Mouse (Mus musculus) kidney, postnatal 0 days (tissue): ENCODE measurements around the gene Nosip. TPM values are rescaled to one million over a fixed set of nuclear protein-coding genes. Genes with fewer than 3 reads are reported as not detected.

Source experiments
- ATAC-seq: fragments of 200-750 bp; cut with Nextera tagmentation; replicated peaks from 2 replicates; pipeline ENCODE4 v1.8.0; 2017; ENCODE audit warnings: low read depth, moderate number of reproducible peaks, moderate TSS enrichment, moderate library complexity; ENCODE audit not compliant: low FRiP score
- DNase-seq: peaks from one replicate; pipeline ENCODE4 v3.0.0-alpha.2; 2016; ENCODE audit warnings: low spot score
- H3K27ac ChIP-seq: fragments of 300-500 bp; sonication (generic); 2 replicates; pipeline ENCODE4 v1.5.1; 2014; ENCODE audit warnings: mild to moderate bottlenecking
- H3K27me3 ChIP-seq: fragments of 300-500 bp; sonication (generic); 2 replicates; pipeline ENCODE4 v1.6.1; 2014; ENCODE audit warnings: low read length, mixed read lengths; ENCODE audit not compliant: insufficient read depth
- H3K36me3 ChIP-seq: fragments of 300-500 bp; sonication (generic); 2 replicates; pipeline ENCODE4 v1.6.1; 2014; ENCODE audit warnings: low read length, mixed read lengths; ENCODE audit not compliant: insufficient read depth
- H3K4me1 ChIP-seq: fragments of 300-500 bp; sonication (generic); replicated peaks from 2 replicates; pipeline ENCODE4 v1.6.1; 2014; ENCODE audit warnings: antibody characterized with exemption, low read length, mixed read lengths; ENCODE audit not compliant: insufficient read depth
- H3K4me2 ChIP-seq: fragments of 300-500 bp; sonication (generic); 2 replicates; pipeline ENCODE4 v1.6.1; 2014; ENCODE audit warnings: mild to moderate bottlenecking, low read length, moderate library complexity, mixed read lengths
- H3K4me3 ChIP-seq: fragments of 300-500 bp; sonication (generic); replicated peaks from 2 replicates; pipeline ENCODE4 v1.5.1; 2014; ENCODE audit warnings: low read depth, low read length
- H3K9ac ChIP-seq: fragments of 300-500 bp; sonication (generic); 2 replicates; pipeline ENCODE4 v1.6.1; 2014; ENCODE audit warnings: low read depth, low read length
- H3K9me3 ChIP-seq: fragments of 300-500 bp; sonication (generic); replicated peaks from 2 replicates; pipeline ENCODE4 v1.6.1; 2016; ENCODE audit warnings: low read length, inconsistent platforms, mixed read lengths
- CTCF ChIP-seq: IDR thresholded peaks from 2 replicates; pipeline ENCODE4 v1.5.1; 2016; ENCODE audit warnings: antibody characterized with exemption, low read depth, mild to moderate bottlenecking, moderate library complexity
- WGBS: fragments of 180-500 bp; shearing (Covaris S2); extraction: QIAGEN DNeasy Blood & Tissue Kit; methylation state at CpG from one replicate; pipeline ENCODE4 v1.1.7; 2014; 5-methylcytosine and 5-hydroxymethylcytosine counted together
- polyA plus RNA-seq: library from polyadenylated mRNA; unstranded; fragments of >200 nt; fragmentation: Nextera tagmentation; extraction: Ambion mirVana; gene quantifications from 2 replicates; pipeline ENCODE4 v1.2.1, GENCODE M21; 2015

Nosip gene
- polyA plus RNA-seq, 1 experiment from 2014 or later: 65.0 TPM

- DNase-seq: no peak
- no peak for TF ChIP-seq CTCF
- ATAC-seq: no peak
- H3K27ac ChIP-seq: no peak overlapping the region
- H3K36me3 ChIP-seq: peaks cover 26% of the 10 kb centered on the region; the same call in 1 of the 2 replicates
- whole genome bisulfite sequencing: 80% methylated on average over 7 of the region's 7 CpGs
- H3K4me2 ChIP-seq: no peak overlapping the region
- H3K4me3 ChIP-seq: no peak overlapping the region
- no peaks in the 10 kb centered on the region for H3K27me3 ChIP-seq
- no peak overlapping the region for H3K9ac ChIP-seq
- no peaks in the 10 kb centered on the region for H3K4me1 ChIP-seq
- no peaks in the 10 kb centered on the region for H3K9me3 ChIP-seq
Measured at GRCm38 (mm10) chr7:45073171-45073707, 11.0 kb downstream of the Nosip start.

- no peak for ATAC-seq
- TF ChIP-seq CTCF: no peak
- no peaks in the 10 kb centered on the region for H3K4me1 ChIP-seq
- H3K9me3 ChIP-seq: no peaks in the 10 kb centered on the region
- WGBS: 87% methylated on average over 12 of the region's 12 CpGs
- H3K4me2 ChIP-seq: no peak overlapping the region
- no peak overlapping the region for H3K27ac ChIP-seq
- H3K9ac ChIP-seq: no peak overlapping the region
- H3K36me3 ChIP-seq: peaks cover 26% of the 10 kb centered on the region; the same call in 1 of the 2 replicates
- DNase-seq: no peak
- no peak overlapping the region for H3K4me3 ChIP-seq
- no peaks in the 10 kb centered on the region for H3K27me3 ChIP-seq
Measured at GRCm38 (mm10) chr7:45073949-45074348, 11.7 kb downstream of the Nosip start.

GRCm38 (mm10) chr7:45075405-45075804 lies 13.2 kb downstream of the Nosip start:
- no peaks in the 10 kb centered on the region for H3K27me3 ChIP-seq
- H3K4me3 ChIP-seq: no peak overlapping the region
- peaks cover 26% of the 10 kb centered on the region; the same call in 1 of the 2 replicates for H3K36me3 ChIP-seq
- TF ChIP-seq CTCF: no peak
- 0 out of 2 replicates have a peak overlapping the region, but pooled peaks have one; percentile 28 for H3K27ac ChIP-seq
- H3K4me2 ChIP-seq: no peak overlapping the region
- no peaks in the 10 kb centered on the region for H3K9me3 ChIP-seq
- no peaks in the 10 kb centered on the region for H3K4me1 ChIP-seq
- WGBS: 52% methylated on average over 4 of the region's 4 CpGs
- no peak for ATAC-seq
- no peak for DNase-seq
- no peak overlapping the region for H3K9ac ChIP-seq

GRCm38 (mm10) chr7:45076501-45076900 lies 14.3 kb downstream of the Nosip start:
- Histone ChIP-seq H3K27me3 (no peaks in the 10 kb centered on the region), H3K27ac (no peak overlapping the region), H3K4me1 (no peaks in the 10 kb centered on the region), H3K36me3 (peaks cover 26% of the 10 kb centered on the region; the same call in 1 of the 2 replicates), H3K9ac (no peak overlapping the region), H3K4me3 (no peak overlapping the region), H3K4me2 (no peak overlapping the region), H3K9me3 (no peaks in the 10 kb centered on the region)
- ATAC-seq (no peak), DNase-seq (no peak)
- no peak for TF ChIP-seq CTCF
- WGBS: 90% methylated on average over 30 of the region's 30 CpGs

- WGBS: 84% methylated on average over 14 of the region's 14 CpGs
- Histone ChIP-seq H3K27me3 (no peaks in the 10 kb centered on the region), H3K4me3 (no peak overlapping the region), H3K4me2 (no peak overlapping the region), H3K9ac (no peak overlapping the region), H3K9me3 (no peaks in the 10 kb centered on the region), H3K27ac (no peak overlapping the region), H3K36me3 (peaks cover 26% of the 10 kb centered on the region; the same call in 1 of the 2 replicates), H3K4me1 (no peaks in the 10 kb centered on the region)
- DNase-seq (no peak), ATAC-seq (no peak)
- TF ChIP-seq CTCF: no peak
Measured at GRCm38 (mm10) chr7:45077322-45077721, 15.1 kb downstream of the Nosip start.

GRCm38 (mm10) chr7:45077829-45078228 lies 15.6 kb downstream of the Nosip start:
- Histone ChIP-seq H3K9me3 (no peaks in the 10 kb centered on the region), H3K4me3 (no peak overlapping the region), H3K27me3 (no peaks in the 10 kb centered on the region), H3K4me2 (no peak overlapping the region), H3K4me1 (no peaks in the 10 kb centered on the region), H3K36me3 (peaks cover 26% of the 10 kb centered on the region; the same call in 1 of the 2 replicates), H3K9ac (no peak overlapping the region), H3K27ac (no peak overlapping the region)
- ATAC-seq (no peak), DNase-seq (no peak)
- WGBS: 89% methylated on average over 2 of the region's 2 CpGs
- TF ChIP-seq CTCF: no peak

- DNase-seq (peak; percentile 86), ATAC-seq (no peak)
- no peaks in the 10 kb centered on the region for H3K27me3 ChIP-seq
- TF ChIP-seq CTCF: peak; percentile 89
- H3K9me3 ChIP-seq: no peaks in the 10 kb centered on the region
- WGBS: 40% methylated on average over 9 of the region's 9 CpGs
- H3K36me3 ChIP-seq: peaks cover 33% of the 10 kb centered on the region; the same call in 1 of the 2 replicates
- no peak overlapping the region for H3K9ac ChIP-seq
- no peak overlapping the region for H3K4me2 ChIP-seq
- no peak overlapping the region for H3K27ac ChIP-seq
- H3K4me1 ChIP-seq: 0 out of 2 replicates have a peak, but pooled peaks cover 3% of the 10 kb centered on the region
- no peak overlapping the region for H3K4me3 ChIP-seq
Measured at GRCm38 (mm10) chr7:45078513-45078912, 16.3 kb downstream of the Nosip start.
